Mouse (Mus musculus) lung, postnatal 0 days (tissue): ENCODE results near the gene Tmem121b.

Experiments used
- CTCF ChIP-seq: IDR thresholded peaks from 2 replicates; pipeline ENCODE4 v1.5.1; 2016; ENCODE audit warnings: antibody characterized with exemption, mild to moderate bottlenecking
- EP300 ChIP-seq: IDR thresholded peaks from 2 replicates; pipeline ENCODE4 v1.6.1; 2016; ENCODE audit warnings: antibody characterized with exemption, mild to moderate bottlenecking, control low read depth

DNA sequence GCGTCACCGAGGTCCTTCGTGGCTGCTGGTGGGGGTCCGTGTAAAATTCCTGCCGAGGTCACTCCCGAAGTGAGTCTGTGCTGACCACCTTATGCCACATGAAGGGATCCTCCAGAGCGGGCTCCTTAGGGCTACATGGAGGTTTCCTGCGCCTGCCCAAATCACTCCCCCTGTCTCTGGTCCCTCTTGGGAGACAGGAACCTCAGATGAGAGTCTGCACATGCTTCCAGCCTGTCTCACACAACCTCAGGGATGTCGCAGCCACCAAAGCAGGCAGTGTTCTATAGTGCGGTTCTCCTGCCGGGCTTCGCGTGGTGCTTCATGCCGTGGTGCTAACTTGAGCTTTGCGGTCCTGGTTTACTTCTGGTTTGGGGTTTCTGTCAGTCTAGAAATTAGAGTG, 32.4 kb downstream of the Tmem121b start:
- no peak for TF ChIP-seq CTCF
- TF ChIP-seq EP300, result no peak
